Mouse (Mus musculus): Measurements from ENCODE around the gene Smoc2. TPM values are rescaled to one million over a fixed set of nuclear protein-coding genes. Genes with fewer than 3 reads are reported as not detected.
A peak's percentile ranks its signal among the peaks of the same experiment; 100 is the strongest.

The Smoc2 gene
- total and polyA plus RNA-seq, 3 experiments: 36.5 to 55.4 (median 54.9) TPM

GRCm38 (mm10) chr17:14361511-14361910 is 82.2 kb downstream of the Smoc2 start:
- no peaks in the 10 kb centered on the region; the same call in 1 of the 2 replicates for H3K27me3 ChIP-seq (ENCODE audit: control insufficient read depth, insufficient read depth, low read length)
- H3K36me3 ChIP-seq (ENCODE audit: control insufficient read depth, insufficient read depth, low read length): no peaks in the 10 kb centered on the region
- no peaks in the 10 kb centered on the region for H3K4me1 ChIP-seq (ENCODE audit: control insufficient read depth, insufficient read depth, low read length)
- H3K4me3 ChIP-seq: no peak overlapping the region
- no peak for DNase-seq
- TF ChIP-seq CTCF (IDR thresholded peaks at IDR 0.05): no peak
- TF ChIP-seq EP300 (IDR thresholded peaks at IDR 0.05; ENCODE audit: insufficient read depth, low read depth, low read length): no peak
- no peak for TF ChIP-seq POLR2A (IDR thresholded peaks at IDR 0.05; ENCODE audit: insufficient read depth, low read depth, low read length)
- H3K9ac ChIP-seq (ENCODE audit: low read depth, low read length): no peak overlapping the region
- H3K79me2 ChIP-seq (replicated peaks; ENCODE audit: control insufficient read depth, insufficient read depth, low read length): no peaks in the 10 kb centered on the region
- no peak overlapping the region for H3K27ac ChIP-seq
- 93% methylated on average over 1 of the region's 1 CpGs for WGBS
- intact Hi-C loops (cut with DNase I): no loop called here

- Histone ChIP-seq H3K79me2 (replicated peaks; ENCODE audit: control insufficient read depth, insufficient read depth, low read length) (no peaks in the 10 kb centered on the region), H3K36me3 (ENCODE audit: control insufficient read depth, insufficient read depth, low read length) (no peaks in the 10 kb centered on the region), H3K27me3 (ENCODE audit: control insufficient read depth, insufficient read depth, low read length) (no peaks in the 10 kb centered on the region; the same call in 1 of the 2 replicates), H3K4me3 (no peak overlapping the region), H3K27ac (no peak overlapping the region), H3K9ac (ENCODE audit: low read depth, low read length) (no peak overlapping the region), H3K4me1 (ENCODE audit: control insufficient read depth, insufficient read depth, low read length) (peaks cover 1% of the 10 kb centered on the region; the same call in 1 of the 2 replicates)
- DNase-seq: no peak
- intact Hi-C loops (cut with DNase I): no loop called here
- WGBS: 68% methylated on average over 5 of the region's 5 CpGs
- TF ChIP-seq CTCF (IDR thresholded peaks at IDR 0.05) (no peak), EP300 (IDR thresholded peaks at IDR 0.05; ENCODE audit: insufficient read depth, low read depth, low read length) (no peak), POLR2A (IDR thresholded peaks at IDR 0.05; ENCODE audit: insufficient read depth, low read depth, low read length) (no peak)
Observed at GRCm38 (mm10) chr17:14370476-14370875, 91.2 kb downstream of the Smoc2 start.

DNA sequence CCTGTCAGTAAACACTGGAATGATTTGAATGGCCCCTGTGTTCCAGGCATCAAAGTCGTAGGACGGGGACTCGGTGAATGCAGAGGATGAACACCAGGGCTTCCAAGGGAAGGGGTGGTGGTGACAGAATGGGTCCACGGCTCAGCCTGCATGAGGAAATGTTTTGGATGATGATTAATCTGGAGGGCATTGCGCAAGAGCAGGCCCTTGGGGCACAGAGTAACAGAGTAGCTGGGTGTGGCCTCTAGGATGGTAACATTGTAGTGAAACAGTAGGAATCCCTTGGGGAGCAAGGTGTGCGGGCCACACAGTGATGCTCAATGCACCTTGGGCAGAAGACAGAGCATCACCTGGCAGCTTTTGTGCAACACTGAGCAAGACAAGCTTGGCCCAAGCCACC is 92.3 kb downstream of the Smoc2 start:
- Histone ChIP-seq H3K4me1 (ENCODE audit: control insufficient read depth, insufficient read depth, low read length) (peaks cover 1% of the 10 kb centered on the region; the same call in 1 of the 2 replicates), H3K27ac (no peak overlapping the region), H3K27me3 (ENCODE audit: control insufficient read depth, insufficient read depth, low read length) (no peaks in the 10 kb centered on the region), H3K9ac (ENCODE audit: low read depth, low read length) (no peak overlapping the region), H3K4me3 (no peak overlapping the region), H3K36me3 (ENCODE audit: control insufficient read depth, insufficient read depth, low read length) (no peaks in the 10 kb centered on the region), H3K79me2 (replicated peaks; ENCODE audit: control insufficient read depth, insufficient read depth, low read length) (no peaks in the 10 kb centered on the region)
- 46% methylated on average over 6 of the region's 6 CpGs for WGBS
- intact Hi-C loops (cut with DNase I): no loop called here
- no peak for TF ChIP-seq CTCF (IDR thresholded peaks at IDR 0.05)
- 0 out of 2 replicates have a peak, but pooled peaks have one; percentile 23 for TF ChIP-seq EP300 (IDR thresholded peaks at IDR 0.05; ENCODE audit: insufficient read depth, low read depth, low read length)
- TF ChIP-seq POLR2A (IDR thresholded peaks at IDR 0.05; ENCODE audit: insufficient read depth, low read depth, low read length): no peak
- DNase-seq: peak; percentile 51 to 54

- intact Hi-C loops (cut with DNase I): no loop called here
- Histone ChIP-seq H3K9ac (ENCODE audit: low read depth, low read length) (no peak overlapping the region), H3K4me3 (no peak overlapping the region), H3K4me1 (ENCODE audit: control insufficient read depth, insufficient read depth, low read length) (peaks cover 1% of the 10 kb centered on the region; the same call in 1 of the 2 replicates), H3K79me2 (replicated peaks; ENCODE audit: control insufficient read depth, insufficient read depth, low read length) (no peaks in the 10 kb centered on the region), H3K36me3 (ENCODE audit: control insufficient read depth, insufficient read depth, low read length) (no peaks in the 10 kb centered on the region), H3K27me3 (ENCODE audit: control insufficient read depth, insufficient read depth, low read length) (no peaks in the 10 kb centered on the region), H3K27ac (no peak overlapping the region)
- TF ChIP-seq CTCF (IDR thresholded peaks at IDR 0.05): no peak
- TF ChIP-seq POLR2A (IDR thresholded peaks at IDR 0.05; ENCODE audit: insufficient read depth, low read depth, low read length): no peak
- TF ChIP-seq EP300 (IDR thresholded peaks at IDR 0.05; ENCODE audit: insufficient read depth, low read depth, low read length): no peak
- DNase-seq: no peak
- whole genome bisulfite sequencing: 68% methylated on average over 25 of the region's 25 CpGs
Observed at GRCm38 (mm10) chr17:14372324-14373145, 93.2 kb downstream of the Smoc2 start.

- H3K27ac ChIP-seq: no peak overlapping the region
- H3K4me1 ChIP-seq (ENCODE audit: control insufficient read depth, insufficient read depth, low read length): no peaks in the 10 kb centered on the region
- WGBS: 82% methylated on average over 17 of the region's 17 CpGs
- no peak for DNase-seq
- intact Hi-C loops (cut with DNase I): no loop called here
- H3K9ac ChIP-seq (ENCODE audit: low read depth, low read length): no peak overlapping the region
- H3K27me3 ChIP-seq (ENCODE audit: control insufficient read depth, insufficient read depth, low read length): no peaks in the 10 kb centered on the region
- no peak overlapping the region for H3K4me3 ChIP-seq
- H3K79me2 ChIP-seq (replicated peaks; ENCODE audit: control insufficient read depth, insufficient read depth, low read length): no peaks in the 10 kb centered on the region
- no peak for TF ChIP-seq CTCF (IDR thresholded peaks at IDR 0.05)
- no peak for TF ChIP-seq POLR2A (IDR thresholded peaks at IDR 0.05; ENCODE audit: insufficient read depth, low read depth, low read length)
- no peak for TF ChIP-seq EP300 (IDR thresholded peaks at IDR 0.05; ENCODE audit: insufficient read depth, low read depth, low read length)
- H3K36me3 ChIP-seq (ENCODE audit: control insufficient read depth, insufficient read depth, low read length): no peaks in the 10 kb centered on the region
Observed at GRCm38 (mm10) chr17:14378692-14379446, 99.6 kb downstream of the Smoc2 start.
